Mouse (Mus musculus): ENCODE measurements around the gene Itgb4. TPM values are rescaled to one million over a fixed set of nuclear protein-coding genes. Genes with fewer than 3 reads are reported as not detected.

The Itgb4 gene
- polyA plus RNA-seq, 1 experiment from 2014 or later = 4.2 TPM

DNA sequence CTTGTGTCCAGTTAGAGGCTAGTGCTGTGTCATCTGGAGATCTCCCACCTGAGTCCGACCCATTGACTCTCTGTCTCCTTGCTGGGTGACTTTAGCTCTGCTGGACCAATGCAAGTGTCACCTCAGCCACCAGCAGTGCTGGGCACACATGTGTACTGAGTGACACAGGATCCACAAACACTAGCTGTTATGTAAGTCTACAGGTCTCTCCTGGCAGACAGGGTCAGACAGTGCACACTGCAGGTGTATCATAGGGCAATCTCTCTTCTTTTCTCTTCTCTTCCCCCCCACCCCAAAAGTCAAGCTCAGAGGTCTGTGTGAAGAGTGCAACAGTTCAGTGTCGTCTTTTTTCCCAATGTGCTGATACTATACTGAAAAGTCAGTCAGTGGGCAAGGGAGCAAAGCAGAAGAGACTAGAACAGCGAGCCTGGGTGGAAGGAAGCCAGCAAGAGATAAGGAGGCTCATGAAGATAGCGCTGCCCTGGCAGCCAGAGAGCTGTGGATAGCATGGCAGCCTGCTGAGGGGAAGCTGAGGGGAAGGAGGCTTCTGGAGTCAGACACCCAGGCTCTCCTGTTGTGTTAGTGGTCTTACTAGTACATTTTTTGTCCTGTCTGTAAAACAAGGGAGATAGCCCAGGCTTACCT lies 82.8 kb downstream of the Itgb4 start:
- 89% methylated on average over 4 of the region's 4 CpGs for WGBS
- Histone ChIP-seq H3K4me1 (no peaks in the 10 kb centered on the region), H3K27me3 (no peaks in the 10 kb centered on the region), H3K9me3 (no peaks in the 10 kb centered on the region), H3K9ac (no peak overlapping the region), H3K27ac (no peak overlapping the region), H3K4me3 (no peak overlapping the region), H3K4me2 (replicated peaks) (no peak overlapping the region), H3K36me3 (peaks cover 100% of the 10 kb centered on the region)
- ATAC-seq (ENCODE audit: insufficient number of reproducible peaks, insufficient read depth, low FRiP score, low TSS enrichment) = no peak

Other genes with a start within 250 kb of the Itgb4 start
- 29.6 and 30.0 TPM in 2 replicates for gene Tmem94, start 209.3 kb upstream of the Itgb4 start, polyA plus RNA-seq (2016; fragmentation: Nextera tagmentation; extraction: Ambion mirVana)
- gene Caskin2, start 161.1 kb upstream of the Itgb4 start, polyA plus RNA-seq (2016; fragmentation: Nextera tagmentation; extraction: Ambion mirVana) = 17.5 TPM in 2 replicates
- 36.3 and 36.7 TPM in 2 replicates for gene Tsen54, start 160.0 kb upstream of the Itgb4 start, polyA plus RNA-seq (2016; fragmentation: Nextera tagmentation; extraction: Ambion mirVana)
- 7.6 and 8.8 TPM in 2 replicates for gene Llgl2, start 150.7 kb upstream of the Itgb4 start, polyA plus RNA-seq (2016; fragmentation: Nextera tagmentation; extraction: Ambion mirVana)
- 0.10 and 0.18 TPM in 2 replicates for gene Myo15b, start 116.3 kb upstream of the Itgb4 start, polyA plus RNA-seq (2016; fragmentation: Nextera tagmentation; extraction: Ambion mirVana)
- 1.8 and 2.4 TPM in 2 replicates for gene Smim5, start 74.7 kb upstream of the Itgb4 start, polyA plus RNA-seq (2016; fragmentation: Nextera tagmentation; extraction: Ambion mirVana)
- gene Smim6, start 62.7 kb upstream of the Itgb4 start, polyA plus RNA-seq (2016; fragmentation: Nextera tagmentation; extraction: Ambion mirVana) = 1.00 and 1.7 TPM in 2 replicates
- 46.9 and 47.0 TPM in 2 replicates for gene Sap30bp, start 41.4 kb upstream of the Itgb4 start, polyA plus RNA-seq (2016; fragmentation: Nextera tagmentation; extraction: Ambion mirVana)
- gene Recql5, start 41.2 kb upstream of the Itgb4 start, polyA plus RNA-seq (2016; fragmentation: Nextera tagmentation; extraction: Ambion mirVana) = 26.3 and 28.7 TPM in 2 replicates
- 165 and 169 TPM in 2 replicates for gene Galk1, start 38.0 kb downstream of the Itgb4 start, polyA plus RNA-seq (2016; fragmentation: Nextera tagmentation; extraction: Ambion mirVana)
- gene H3f3b, start 53.3 kb downstream of the Itgb4 start, polyA plus RNA-seq (2016; fragmentation: Nextera tagmentation; extraction: Ambion mirVana) = 2,246 and 2,293 TPM in 2 replicates
- 43.6 and 44.1 TPM in 2 replicates for gene Unk, start 55.6 kb downstream of the Itgb4 start, polyA plus RNA-seq (2016; fragmentation: Nextera tagmentation; extraction: Ambion mirVana)
- gene Unc13d, start 103.3 kb downstream of the Itgb4 start, polyA plus RNA-seq (2016; fragmentation: Nextera tagmentation; extraction: Ambion mirVana) = 1.3 and 1.8 TPM in 2 replicates
- 44.9 and 48.3 TPM in 2 replicates for gene Wbp2, start 112.3 kb downstream of the Itgb4 start, polyA plus RNA-seq (2016; fragmentation: Nextera tagmentation; extraction: Ambion mirVana)
- gene Trim47, start 152.5 kb downstream of the Itgb4 start, polyA plus RNA-seq (2016; fragmentation: Nextera tagmentation; extraction: Ambion mirVana) = 6.9 and 9.1 TPM in 2 replicates
- 2.3 and 2.6 TPM in 2 replicates for gene Trim65, start 156.4 kb downstream of the Itgb4 start, polyA plus RNA-seq (2016; fragmentation: Nextera tagmentation; extraction: Ambion mirVana)
- gene Mrpl38, start 164.2 kb downstream of the Itgb4 start, polyA plus RNA-seq (2016; fragmentation: Nextera tagmentation; extraction: Ambion mirVana) = 83.7 and 89.2 TPM in 2 replicates
- gene Fbf1, start 193.5 kb downstream of the Itgb4 start, polyA plus RNA-seq (2016; fragmentation: Nextera tagmentation; extraction: Ambion mirVana) = 61.2 and 61.3 TPM in 2 replicates
- 66.5 and 71.9 TPM in 2 replicates for gene Ten1, start 224.1 kb downstream of the Itgb4 start, polyA plus RNA-seq (2016; fragmentation: Nextera tagmentation; extraction: Ambion mirVana)
- gene Acox1, start 224.3 kb downstream of the Itgb4 start, polyA plus RNA-seq (2016; fragmentation: Nextera tagmentation; extraction: Ambion mirVana) = 25.8 and 26.4 TPM in 2 replicates